Mouse (Mus musculus) testis, adult 2 months (tissue): Measurements from ENCODE around the gene Gas8.

Source experiments
- CTCF ChIP-seq: fragments of 200-500 bp; IDR thresholded peaks from 2 replicates; pipeline ENCODE4 v1.5.1; 2012; ENCODE audit warnings: low read depth, mild to moderate bottlenecking, inconsistent platforms, low read length, moderate library complexity; ENCODE audit not compliant: control insufficient read depth, insufficient read depth, insufficient replicate concordance
- POLR2A ChIP-seq: fragments of 200-500 bp; IDR thresholded peaks from 2 replicates; pipeline ENCODE4 v1.6.1; 2012; ENCODE audit warnings: low read depth, mild to moderate bottlenecking, inconsistent platforms, low read length, moderate library complexity; ENCODE audit not compliant: control insufficient read depth

GRCm38 (mm10) chr8:123477737-123478258, 40.8 kb upstream of the Gas8 start, which contains the start of gene Afg3l1:
- no peak; the same call in 1 of the 2 replicates for TF ChIP-seq CTCF
- peak; percentile 53 for TF ChIP-seq POLR2A
